Mouse (Mus musculus) layer of hippocampus, adult 2 months (tissue): Measurements from ENCODE around the gene Calm5. TPM values are rescaled to one million over a fixed set of nuclear protein-coding genes. Genes with fewer than 3 reads are reported as not detected.
A peak's percentile ranks its signal among the peaks of the same experiment; 100 is the strongest.
"Not testable (repeated sequence)": the region's sequence is repeated elsewhere in the genome, so short reads cannot be mapped to it uniquely, and the experiment has no call there.

Experiments used
- DNase-seq, 2 experiments: peaks; one replicate each; pipeline ENCODE4 v3.0.0; 2022; ENCODE audit warnings: low spot score in 2 of 2
- H3K27ac ChIP-seq: fragments of 200-600 bp; 2 replicates; pipeline ENCODE4 v1.8.1; 2022
- H3K4me3 ChIP-seq: fragments of 200-600 bp; 2 replicates; pipeline ENCODE4 v1.8.1; 2022; ENCODE audit warnings: mild to moderate bottlenecking
- CTCF ChIP-seq: fragments of 200-600 bp; conservative IDR thresholded peaks from 2 replicates; pipeline ENCODE4 v1.8.1; 2022; ENCODE audit warnings: antibody characterized with exemption, mild to moderate bottlenecking, moderate library complexity
- total RNA-seq, 2 experiments: library from RNA; stranded (reverse); gene quantifications; 2 replicates each; pipeline ENCODE4 v1.2.3; 2021

Calm5 gene
- total RNA-seq, 2 experiments from 2014 or later: not detected

GRCm38 (mm10) chr13:3877679-3878220, 23.8 kb downstream of the Calm5 start:
- no peak overlapping the region for H3K4me3 ChIP-seq
- no peak overlapping the region for H3K27ac ChIP-seq
- DNase-seq: no peak
- no peak for TF ChIP-seq CTCF

- Histone ChIP-seq H3K4me3 (no peak overlapping the region), H3K27ac (no peak overlapping the region)
- TF ChIP-seq CTCF: no peak
- DNase-seq: no peak
Measured at GRCm38 (mm10) chr13:3886663-3887062, 32.7 kb downstream of the Calm5 start.

GRCm38 (mm10) chr13:3889111-3889510, 35.1 kb downstream of the Calm5 start:
- no peak for TF ChIP-seq CTCF
- no peak overlapping the region for H3K27ac ChIP-seq
- no peak overlapping the region for H3K4me3 ChIP-seq
- no peak for DNase-seq

GRCm38 (mm10) chr13:3890061-3890460, 36.1 kb downstream of the Calm5 start:
- no peak for TF ChIP-seq CTCF
- Histone ChIP-seq H3K4me3 (peak overlapping the region; percentile 23; the same call in 1 of the 2 replicates), H3K27ac (no peak overlapping the region)
- DNase-seq: no peak

- TF ChIP-seq CTCF: no peak
- DNase-seq: no peak
- Histone ChIP-seq H3K4me3 (peak overlapping the region; percentile 55), H3K27ac (0 out of 2 replicates have a peak overlapping the region, but pooled peaks have one; percentile 12)
Measured at GRCm38 (mm10) chr13:3891479-3892087, 37.6 kb downstream of the Calm5 start.

GRCm38 (mm10) chr13:3892601-3893000, 38.6 kb downstream of the Calm5 start:
- DNase-seq: no peak

GRCm38 (mm10) chr13:3893126-3893734, 39.3 kb downstream of the Calm5 start:
- H3K27ac ChIP-seq: peak overlapping the region; percentile 67
- H3K4me3 ChIP-seq: peak overlapping the region; percentile 55
- TF ChIP-seq CTCF: peak; percentile 30
- peak; percentile 86 for DNase-seq

More at GRCm38 (mm10) chr13:3892601-3893000, 38.6 kb downstream of the Calm5 start:
- H3K27ac ChIP-seq: peak overlapping the region; percentile 67; the same call in 1 of the 2 replicates
- peak overlapping the region; percentile 55 for H3K4me3 ChIP-seq
- TF ChIP-seq CTCF: no peak

GRCm38 (mm10) chr13:3894549-3894948, 40.6 kb downstream of the Calm5 start:
- no peak for TF ChIP-seq CTCF
- no peak overlapping the region for H3K27ac ChIP-seq
- DNase-seq: no peak

GRCm38 (mm10) chr13:3895397-3895980, 41.5 kb downstream of the Calm5 start:
- Histone ChIP-seq H3K4me3 (no peak overlapping the region), H3K27ac (no peak overlapping the region)
- no peak for TF ChIP-seq CTCF
- no peak for DNase-seq

More at GRCm38 (mm10) chr13:3894549-3894948, 40.6 kb downstream of the Calm5 start:
- H3K4me3 ChIP-seq: no peak overlapping the region

GRCm38 (mm10) chr13:3896032-3896431, 42.1 kb downstream of the Calm5 start:
- no peak for TF ChIP-seq CTCF

GRCm38 (mm10) chr13:3896913-3897312, 42.9 kb downstream of the Calm5 start:
- DNase-seq: peak; percentile 43 to 82
- TF ChIP-seq CTCF: peak; percentile 100
- no peak overlapping the region for H3K4me3 ChIP-seq

More at GRCm38 (mm10) chr13:3896032-3896431, 42.1 kb downstream of the Calm5 start:
- H3K27ac ChIP-seq: no peak overlapping the region
- H3K4me3 ChIP-seq: no peak overlapping the region
- no peak for DNase-seq

GRCm38 (mm10) chr13:3898202-3898601, 44.2 kb downstream of the Calm5 start:
- not testable (repeated sequence) for H3K27ac ChIP-seq, DNase-seq, H3K4me3 ChIP-seq

More at GRCm38 (mm10) chr13:3896913-3897312, 42.9 kb downstream of the Calm5 start:
- H3K27ac ChIP-seq: no peak overlapping the region

- H3K4me3 ChIP-seq: no peak overlapping the region
- no peak overlapping the region for H3K27ac ChIP-seq
- DNase-seq: no peak
- TF ChIP-seq CTCF: no peak
Measured at GRCm38 (mm10) chr13:3899301-3899700, 45.3 kb downstream of the Calm5 start.

Other genes with a start within 250 kb of the Calm5 start
- gene Fam208b, start 243.1 kb upstream of the Calm5 start, total RNA-seq: 10 to 100 TPM; 26.0 to 27.9 TPM
- 10 to 100 TPM; 31.8 to 35.1 TPM for gene Asb13, start 220.1 kb upstream of the Calm5 start, total RNA-seq
- gene Calml3, start 49.9 kb upstream of the Calm5 start, total RNA-seq: not detected
- gene Calm4, start 16.4 kb upstream of the Calm5 start, total RNA-seq: not detected
- gene Net1, start 64.0 kb downstream of the Calm5 start, total RNA-seq: 10 to 100 TPM; 36.5 to 42.6 TPM
- gene Tubal3, start 64.1 kb downstream of the Calm5 start, total RNA-seq: not detected
- not detected for gene Ucn3, start 91.2 kb downstream of the Calm5 start, total RNA-seq
- 1 to 10 TPM in 1 of 2 experiments, under 1 TPM in 1; 0.88 to 1.1 TPM for gene Akr1c14, start 194.8 kb downstream of the Calm5 start, total RNA-seq